Mouse (Mus musculus): ENCODE measurements at regions not wholly inside any gene's neighbourhood (a gene's known extent, or its start where the extent isn't known, plus 50 kb on each side); places are given as distances from the start of the nearest gene placed in this dataset.
"Not testable (repeated sequence)": the region's sequence is repeated elsewhere in the genome, so short reads cannot be mapped to it uniquely, and the experiment has no call there.

DNA sequence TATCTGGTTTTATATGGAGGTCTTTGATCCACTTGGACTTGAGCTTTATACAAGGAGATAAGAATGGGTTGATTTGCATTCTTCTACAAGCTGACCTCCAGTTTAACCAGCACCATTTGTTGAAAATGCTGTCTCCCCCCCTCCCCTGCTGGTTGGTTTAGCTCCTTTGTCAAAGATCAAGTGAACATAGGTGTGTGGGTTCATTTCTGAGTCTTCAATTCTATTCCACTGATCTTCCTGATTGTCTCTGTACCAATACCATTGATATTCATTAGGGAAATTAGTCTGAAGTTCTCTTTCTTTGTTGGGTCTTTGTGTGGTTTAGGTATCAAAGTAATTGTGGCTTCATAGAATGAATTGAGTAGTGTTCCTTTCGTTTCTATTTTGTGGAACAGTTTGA is 277.5 kb upstream of the Ghitm start:
- not testable (repeated sequence) for H3K4me2 ChIP-seq; H3K27ac ChIP-seq; H3K36me3 ChIP-seq; H3K9ac ChIP-seq; H3K4me3 ChIP-seq (replicated peaks); H3K27me3 ChIP-seq; H3K4me1 ChIP-seq; ATAC-seq (replicated peaks; ENCODE audit: low FRiP score); H3K9me3 ChIP-seq (replicated peaks)
- WGBS: 57% methylated on average over 1 of the region's 1 CpGs

DNA sequence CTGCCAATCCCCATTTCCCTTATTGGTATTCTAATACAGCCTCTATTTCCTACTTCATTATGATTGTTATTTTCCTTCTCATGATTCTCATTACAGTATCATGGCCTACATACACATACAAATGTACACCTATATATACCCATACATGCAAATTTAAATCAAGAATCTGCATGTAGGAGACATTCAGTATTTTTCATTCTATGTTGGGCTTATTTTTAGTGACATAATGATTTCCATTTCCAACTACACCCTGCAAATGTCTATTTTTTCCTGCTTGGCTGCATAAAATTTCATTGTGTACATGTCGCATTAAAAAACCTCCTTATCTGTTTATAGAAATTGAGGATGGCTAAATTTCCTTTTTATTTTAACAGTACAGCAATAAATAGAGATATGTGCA is 236.9 kb upstream of the Ghitm start:
- no peaks in the 10 kb centered on the region for H3K4me1 ChIP-seq
- H3K9ac ChIP-seq: no peak overlapping the region
- no peaks in the 10 kb centered on the region for H3K36me3 ChIP-seq
- no peak for ATAC-seq (replicated peaks; ENCODE audit: low FRiP score)
- H3K27ac ChIP-seq: no peak overlapping the region
- H3K27me3 ChIP-seq: no peaks in the 10 kb centered on the region
- no peak overlapping the region for H3K4me2 ChIP-seq
- 93% methylated on average over 1 of the region's 1 CpGs for WGBS
- no peak overlapping the region for H3K4me3 ChIP-seq (replicated peaks)
- no peaks in the 10 kb centered on the region for H3K9me3 ChIP-seq (replicated peaks)

DNA sequence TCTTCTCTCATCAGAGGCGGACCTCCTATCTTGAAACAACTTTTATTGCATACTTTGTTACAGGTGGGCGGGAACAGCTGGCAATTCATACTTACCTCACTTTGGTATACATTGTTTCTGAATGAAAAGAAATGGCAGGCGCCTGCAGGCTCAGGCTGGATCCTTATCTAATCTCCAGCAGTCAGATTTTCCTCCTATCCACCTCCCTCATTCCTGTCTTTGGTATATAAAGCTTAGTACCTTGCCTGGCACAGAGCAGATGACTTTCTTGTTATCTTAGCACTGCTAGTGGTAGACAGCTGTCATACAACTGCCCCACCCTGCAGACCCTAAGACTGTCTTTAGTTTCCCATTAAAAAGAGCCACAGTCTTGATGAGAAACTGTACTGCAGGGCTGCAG is 226.8 kb upstream of the Ghitm start:
- no peaks in the 10 kb centered on the region for H3K9me3 ChIP-seq (replicated peaks)
- no peak overlapping the region for H3K27ac ChIP-seq
- no peak overlapping the region for H3K4me2 ChIP-seq
- no peaks in the 10 kb centered on the region for H3K36me3 ChIP-seq
- WGBS: 40% methylated on average over 3 of the region's 3 CpGs
- no peaks in the 10 kb centered on the region for H3K27me3 ChIP-seq
- no peak overlapping the region for H3K4me3 ChIP-seq (replicated peaks)
- ATAC-seq (replicated peaks; ENCODE audit: low FRiP score): no peak
- H3K4me1 ChIP-seq: no peaks in the 10 kb centered on the region
- no peak overlapping the region for H3K9ac ChIP-seq

DNA sequence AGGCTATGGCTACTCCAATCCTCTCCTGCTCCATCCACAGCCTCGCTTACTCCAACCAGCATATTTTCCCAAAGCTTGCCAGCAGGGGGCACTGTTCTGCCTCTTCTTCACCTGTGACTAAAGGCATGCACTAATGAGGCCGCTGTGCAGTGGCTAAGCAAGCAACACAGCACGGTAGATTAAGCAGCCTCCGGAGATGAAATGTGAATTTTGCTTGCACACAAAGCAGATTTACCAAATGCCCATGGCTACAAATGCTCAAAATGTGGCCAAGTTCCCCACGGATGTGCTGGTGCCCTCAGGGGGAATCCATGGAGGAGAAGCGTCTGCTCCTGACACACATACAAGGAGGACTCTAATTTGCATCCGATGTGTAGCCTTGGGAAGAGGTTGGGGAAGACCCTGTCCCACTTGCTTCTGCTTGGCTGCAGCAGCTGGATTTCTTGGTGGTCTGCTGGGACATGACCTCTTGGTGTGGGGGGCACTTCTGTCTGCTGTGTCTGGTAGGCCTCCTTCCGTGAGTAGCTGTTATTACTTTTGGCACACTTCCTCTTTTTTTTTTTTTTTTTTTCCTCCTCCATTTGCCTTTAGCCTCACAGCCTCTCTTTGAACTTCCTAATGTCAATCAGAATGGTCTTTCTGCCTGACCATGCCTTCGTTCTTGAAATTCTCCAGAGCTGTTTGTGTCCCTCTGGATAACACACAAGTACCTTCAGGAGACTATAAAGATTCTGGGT is 221.1 kb upstream of the Ghitm start:
- 29% methylated on average over 9 of the region's 9 CpGs for WGBS
- Histone ChIP-seq H3K27ac (no peak overlapping the region), H3K36me3 (no peaks in the 10 kb centered on the region), H3K9me3 (replicated peaks) (no peaks in the 10 kb centered on the region), H3K4me1 (0 out of 2 replicates have a peak, but pooled peaks cover 4% of the 10 kb centered on the region), H3K4me2 (peak overlapping the region; percentile 33; the same call in 1 of the 2 replicates), H3K9ac (no peak overlapping the region), H3K4me3 (replicated peaks) (no peak overlapping the region), H3K27me3 (no peaks in the 10 kb centered on the region)
- ATAC-seq (replicated peaks; ENCODE audit: low FRiP score): peak; percentile 79

DNA sequence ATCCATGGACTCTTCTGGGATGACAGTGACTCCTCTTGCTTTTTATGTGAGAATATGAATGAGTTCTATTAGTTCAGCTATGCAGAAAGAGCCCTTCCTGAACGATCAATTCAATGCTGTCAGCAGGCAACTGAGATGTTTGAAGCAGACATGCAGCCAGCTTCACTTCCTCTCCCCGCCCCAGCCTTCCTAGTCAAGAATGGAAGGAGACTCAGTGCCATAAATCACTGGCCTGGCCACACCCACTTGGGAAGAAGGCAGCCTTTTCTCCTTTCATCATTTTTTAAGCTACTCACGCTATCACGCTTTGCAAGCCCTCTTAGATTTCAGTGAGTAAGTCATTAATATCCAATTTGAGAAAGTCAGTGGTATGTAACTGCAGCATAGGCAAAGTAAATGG is 188.3 kb upstream of the Ghitm start:
- Histone ChIP-seq H3K4me2 (no peak overlapping the region), H3K36me3 (no peaks in the 10 kb centered on the region), H3K27ac (no peak overlapping the region), H3K9ac (no peak overlapping the region), H3K4me3 (replicated peaks) (no peak overlapping the region), H3K4me1 (0 out of 2 replicates have a peak, but pooled peaks cover 5% of the 10 kb centered on the region), H3K27me3 (no peaks in the 10 kb centered on the region), H3K9me3 (replicated peaks) (no peaks in the 10 kb centered on the region)
- WGBS: 37% methylated on average over 4 of the region's 4 CpGs
- ATAC-seq (replicated peaks; ENCODE audit: low FRiP score): no peak

DNA sequence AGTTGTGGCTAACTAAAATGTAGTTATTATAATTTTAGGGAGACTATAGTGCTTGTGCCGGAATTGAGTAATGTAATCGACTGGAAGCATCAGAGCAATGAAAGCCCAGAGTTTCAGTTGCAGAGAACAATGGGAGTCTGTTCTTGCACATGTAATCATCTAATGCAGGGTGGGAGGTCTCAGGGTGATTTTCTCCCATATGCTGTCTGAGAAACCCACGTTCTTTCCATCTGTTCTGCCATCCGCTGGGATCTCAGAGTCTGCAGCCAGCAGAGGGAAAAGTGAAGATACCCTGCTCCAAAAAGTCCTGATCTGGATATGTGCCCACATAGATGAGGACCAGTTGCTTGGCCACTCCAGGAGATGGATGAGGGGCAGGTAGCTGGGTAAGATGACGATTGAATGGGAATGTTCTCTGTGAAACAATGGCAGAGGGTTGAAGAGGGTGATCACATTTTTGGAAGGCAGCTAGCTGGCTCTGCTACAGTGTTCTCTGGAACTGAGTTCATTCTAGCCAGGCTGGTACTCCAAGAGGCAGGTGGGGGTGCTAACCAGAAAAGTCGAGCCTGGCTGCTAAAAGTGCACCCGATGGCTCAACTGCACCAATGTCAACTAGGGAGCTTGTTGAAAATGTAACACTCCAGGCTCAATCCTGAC is 180.3 kb upstream of the Ghitm start:
- Histone ChIP-seq H3K27ac (no peak overlapping the region), H3K27me3 (no peaks in the 10 kb centered on the region), H3K4me1 (no peaks in the 10 kb centered on the region), H3K4me3 (replicated peaks) (no peak overlapping the region), H3K4me2 (no peak overlapping the region), H3K9me3 (replicated peaks) (no peaks in the 10 kb centered on the region), H3K36me3 (no peaks in the 10 kb centered on the region), H3K9ac (no peak overlapping the region)
- ATAC-seq (replicated peaks; ENCODE audit: low FRiP score): no peak
- WGBS: 76% methylated on average over 7 of the region's 7 CpGs

DNA sequence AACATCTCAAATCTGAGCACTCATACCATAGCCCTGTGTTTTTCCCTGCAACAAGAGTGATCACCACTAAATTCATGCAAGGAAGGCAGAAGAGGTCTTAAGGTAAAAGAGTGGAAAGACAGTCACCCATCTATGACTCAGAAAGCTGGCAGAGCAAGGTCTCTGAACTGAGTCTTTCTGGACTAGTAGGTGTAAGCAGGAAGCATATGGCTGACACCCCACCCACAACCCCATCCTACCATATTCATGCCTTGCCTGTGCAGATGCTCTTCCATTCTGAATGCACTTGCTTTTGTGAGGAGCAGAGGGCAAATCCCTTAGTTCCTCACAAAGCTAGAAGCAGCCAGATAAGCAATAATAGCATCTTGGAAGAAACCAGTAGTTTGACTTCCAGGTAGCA is 178.8 kb upstream of the Ghitm start:
- ATAC-seq (replicated peaks; ENCODE audit: low FRiP score): no peak
- Histone ChIP-seq H3K36me3 (no peaks in the 10 kb centered on the region), H3K4me3 (replicated peaks) (no peak overlapping the region), H3K9me3 (replicated peaks) (no peaks in the 10 kb centered on the region), H3K4me2 (no peak overlapping the region), H3K9ac (no peak overlapping the region), H3K27ac (no peak overlapping the region), H3K27me3 (no peaks in the 10 kb centered on the region), H3K4me1 (no peaks in the 10 kb centered on the region)

DNA sequence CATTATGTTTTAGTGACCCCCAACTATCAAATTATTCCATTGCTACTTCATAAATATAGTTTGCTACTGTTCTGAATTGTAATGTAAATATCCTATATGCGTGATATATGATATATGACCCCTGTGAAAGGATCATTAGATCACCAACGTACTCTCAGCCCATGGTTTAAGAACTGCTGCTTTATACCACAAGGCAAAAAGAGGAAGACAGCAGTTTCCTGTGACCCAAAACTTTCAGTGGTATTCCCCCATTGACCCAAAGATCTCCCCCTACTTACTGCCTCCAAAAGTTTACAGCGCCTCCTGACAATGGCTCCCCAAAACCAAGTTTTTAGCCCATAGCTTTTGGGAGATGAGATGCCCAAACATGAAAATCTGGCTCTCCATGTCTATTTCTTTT is 177.8 kb upstream of the Ghitm start:
- no peak for ATAC-seq (replicated peaks; ENCODE audit: low FRiP score)
- no peaks in the 10 kb centered on the region for H3K9me3 ChIP-seq (replicated peaks)
- H3K4me2 ChIP-seq: no peak overlapping the region
- H3K4me3 ChIP-seq (replicated peaks): no peak overlapping the region
- 81% methylated on average over 3 of the region's 3 CpGs for WGBS
- no peaks in the 10 kb centered on the region for H3K4me1 ChIP-seq
- H3K9ac ChIP-seq: no peak overlapping the region
- no peaks in the 10 kb centered on the region for H3K27me3 ChIP-seq
- no peaks in the 10 kb centered on the region for H3K36me3 ChIP-seq
- no peak overlapping the region for H3K27ac ChIP-seq

DNA sequence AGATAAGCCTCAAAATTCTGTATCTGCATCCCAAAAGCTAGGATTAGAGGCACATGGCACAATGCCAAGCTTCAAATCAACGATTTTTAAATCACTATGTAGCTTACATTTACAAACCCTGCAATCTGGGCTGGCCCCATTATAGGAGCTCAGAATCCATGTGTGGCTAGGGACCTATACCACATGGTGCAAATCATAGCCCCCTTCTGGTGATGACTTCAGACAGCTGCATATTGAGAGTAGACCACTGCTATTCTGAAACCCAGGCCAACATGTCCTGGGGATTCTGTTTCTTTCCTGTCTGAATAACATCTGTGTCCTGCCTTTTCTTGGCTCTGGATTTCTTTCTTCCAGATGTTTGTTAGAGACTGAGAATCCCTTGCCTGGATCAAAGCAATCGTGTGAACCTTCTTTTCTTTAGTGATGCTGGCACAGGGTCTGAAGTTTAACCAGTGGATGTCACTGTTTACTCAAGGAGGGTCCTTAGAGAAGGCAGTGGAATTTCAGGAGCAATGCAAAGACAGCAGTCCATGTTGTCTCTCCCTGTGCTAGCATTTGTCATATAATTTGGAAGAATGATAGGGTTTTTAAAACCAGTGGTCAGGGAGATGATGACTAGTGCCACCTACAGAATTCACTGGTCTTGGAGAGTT is 171.7 kb upstream of the Ghitm start:
- H3K9me3 ChIP-seq (replicated peaks): no peaks in the 10 kb centered on the region
- no peaks in the 10 kb centered on the region for H3K4me1 ChIP-seq
- no peak overlapping the region for H3K4me3 ChIP-seq (replicated peaks)
- 70% methylated on average over 2 of the region's 2 CpGs for WGBS
- H3K9ac ChIP-seq: no peak overlapping the region
- no peaks in the 10 kb centered on the region for H3K27me3 ChIP-seq
- no peak overlapping the region for H3K27ac ChIP-seq
- no peaks in the 10 kb centered on the region for H3K36me3 ChIP-seq
- ATAC-seq (replicated peaks; ENCODE audit: low FRiP score): no peak
- no peak overlapping the region for H3K4me2 ChIP-seq

DNA sequence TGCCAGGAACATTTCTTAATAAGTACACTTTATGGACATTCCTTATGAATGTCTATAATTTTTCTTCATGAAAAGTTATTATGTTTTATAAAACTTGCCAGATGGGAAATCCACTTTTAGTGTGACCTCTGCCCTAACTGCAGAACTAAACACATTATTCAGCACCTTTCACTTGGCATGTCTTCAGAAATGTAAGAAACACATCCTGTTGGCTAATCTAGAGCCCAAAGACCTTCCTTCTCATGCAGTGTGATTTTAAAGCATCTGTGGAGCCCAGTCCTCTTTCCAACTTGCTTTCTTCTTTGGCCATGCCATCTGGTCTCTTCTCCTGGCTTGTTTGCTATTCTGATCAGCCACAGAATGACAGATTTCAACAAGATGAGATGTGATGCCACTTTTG is 163.6 kb upstream of the Ghitm start:
- H3K36me3 ChIP-seq: no peaks in the 10 kb centered on the region
- no peak overlapping the region for H3K4me2 ChIP-seq
- ATAC-seq (replicated peaks; ENCODE audit: low FRiP score): no peak
- H3K9ac ChIP-seq: no peak overlapping the region
- no peak overlapping the region for H3K4me3 ChIP-seq (replicated peaks)
- H3K27ac ChIP-seq: no peak overlapping the region
- H3K9me3 ChIP-seq (replicated peaks): no peaks in the 10 kb centered on the region
- no peaks in the 10 kb centered on the region for H3K27me3 ChIP-seq
- H3K4me1 ChIP-seq: no peaks in the 10 kb centered on the region

DNA sequence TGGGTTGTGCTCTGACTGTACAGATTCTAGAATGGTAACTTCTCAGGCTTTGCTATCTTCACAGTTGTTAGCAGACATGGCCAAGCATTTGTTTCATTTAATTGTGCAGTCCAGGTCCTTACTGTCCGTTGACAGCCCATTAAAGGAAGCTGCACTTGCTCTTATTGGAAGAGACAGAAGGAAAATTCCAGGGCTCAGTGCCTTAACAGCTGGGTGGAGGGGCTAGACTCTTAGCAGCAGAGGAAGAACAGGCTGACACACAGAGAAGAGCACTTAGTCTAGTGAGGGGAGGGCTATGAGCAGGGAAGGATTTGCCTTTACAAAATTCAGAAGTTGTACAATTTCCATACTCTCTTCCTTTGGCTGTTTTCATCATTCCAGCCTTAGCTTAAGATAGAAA is 161.5 kb upstream of the Ghitm start:
- Histone ChIP-seq H3K36me3 (no peaks in the 10 kb centered on the region), H3K9me3 (replicated peaks) (no peaks in the 10 kb centered on the region), H3K27me3 (no peaks in the 10 kb centered on the region), H3K4me3 (replicated peaks) (no peak overlapping the region), H3K4me1 (no peaks in the 10 kb centered on the region), H3K4me2 (no peak overlapping the region), H3K9ac (no peak overlapping the region), H3K27ac (no peak overlapping the region)
- 33% methylated on average over 1 of the region's 1 CpGs for WGBS
- ATAC-seq (replicated peaks; ENCODE audit: low FRiP score): no peak

DNA sequence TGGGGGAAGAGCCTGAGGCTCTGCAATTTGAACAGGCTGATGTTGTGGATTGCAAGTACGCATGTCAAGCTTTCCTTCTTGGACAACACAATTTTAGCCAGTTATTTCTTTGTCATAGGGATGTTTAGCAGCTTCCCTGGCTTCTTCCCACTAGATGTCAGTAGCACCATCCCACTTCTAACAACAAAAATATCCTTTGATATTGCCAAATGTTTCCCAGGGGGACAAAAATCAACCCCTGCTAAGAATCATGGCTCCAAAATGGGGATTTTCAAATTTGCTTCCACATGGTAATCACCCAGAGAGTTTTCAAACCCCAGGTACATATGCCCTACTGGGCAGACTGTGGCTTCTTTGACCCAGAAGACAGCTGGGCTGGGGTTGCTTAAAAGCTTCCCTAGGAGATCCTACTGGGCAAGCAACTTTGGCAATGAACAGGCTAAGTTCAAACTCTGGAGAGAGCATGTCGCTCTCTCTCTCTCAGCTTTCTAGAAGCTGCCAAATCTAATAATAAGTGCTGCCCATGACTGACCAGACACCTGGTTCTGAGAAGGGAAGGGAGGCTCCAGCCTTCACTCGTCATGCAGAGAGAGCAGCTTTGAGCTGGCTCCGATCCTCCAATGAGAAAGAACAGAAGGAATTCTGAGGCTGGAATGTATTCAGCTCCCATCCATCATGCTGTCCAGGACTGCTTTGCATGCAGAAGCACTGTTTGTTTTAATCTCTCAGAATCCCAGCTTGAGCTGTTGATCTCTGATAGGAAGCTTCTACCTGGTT is 157.2 kb upstream of the Ghitm start:
- H3K36me3 ChIP-seq: no peaks in the 10 kb centered on the region
- no peaks in the 10 kb centered on the region for H3K4me1 ChIP-seq
- no peak overlapping the region for H3K4me3 ChIP-seq (replicated peaks)
- H3K9ac ChIP-seq: no peak overlapping the region
- no peak overlapping the region for H3K4me2 ChIP-seq
- no peak for ATAC-seq (replicated peaks; ENCODE audit: low FRiP score)
- WGBS: 52% methylated on average over 4 of the region's 4 CpGs
- no peaks in the 10 kb centered on the region for H3K9me3 ChIP-seq (replicated peaks)
- H3K27me3 ChIP-seq: no peaks in the 10 kb centered on the region
- H3K27ac ChIP-seq: no peak overlapping the region
